Mouse (Mus musculus) intestine, embryonic 16.5 days (tissue): Measurements from ENCODE around the gene Sppl3. TPM values are rescaled to one million over a fixed set of nuclear protein-coding genes. Genes with fewer than 3 reads are reported as not detected.

ENCODE experiments used
- ATAC-seq: fragments of 200-750 bp; cut with Nextera tagmentation; 2 replicates; pipeline ENCODE4 v1.8.0; 2017; ENCODE audit warnings: moderate TSS enrichment, moderate library complexity
- H3K27ac ChIP-seq: fragments of 300-500 bp; sonication (generic); 2 replicates; pipeline ENCODE4 v1.5.1; 2014; ENCODE audit warnings: mild to moderate bottlenecking, low read length
- H3K27me3 ChIP-seq: fragments of 300-500 bp; sonication (generic); replicated peaks from 2 replicates; pipeline ENCODE4 v1.6.1; 2014; ENCODE audit warnings: low read length, control low read depth, mixed read lengths; ENCODE audit not compliant: control insufficient read depth, insufficient read depth
- H3K36me3 ChIP-seq: fragments of 300-500 bp; sonication (generic); 2 replicates; pipeline ENCODE4 v1.6.1; 2014; ENCODE audit warnings: low read length, control low read depth; ENCODE audit not compliant: control insufficient read depth, insufficient read depth
- H3K4me1 ChIP-seq: fragments of 300-500 bp; sonication (generic); 2 replicates; pipeline ENCODE4 v1.6.1; 2014; ENCODE audit warnings: low read length, control low read depth, mixed read lengths; ENCODE audit not compliant: control insufficient read depth, insufficient read depth
- H3K4me2 ChIP-seq: fragments of 300-500 bp; sonication (generic); 2 replicates; pipeline ENCODE4 v1.6.1; 2014; ENCODE audit warnings: low read depth, low read length, control low read depth
- H3K4me3 ChIP-seq: fragments of 300-500 bp; sonication (generic); 2 replicates; pipeline ENCODE4 v1.5.1; 2014; ENCODE audit warnings: mild to moderate bottlenecking, low read length
- H3K9ac ChIP-seq: fragments of 300-500 bp; sonication (generic); 2 replicates; pipeline ENCODE4 v1.6.1; 2014; ENCODE audit warnings: low read depth, low read length
- H3K9me3 ChIP-seq: fragments of 300-500 bp; sonication (generic); 2 replicates; pipeline ENCODE4 v1.6.1; 2016; ENCODE audit warnings: low read length, control low read depth; ENCODE audit not compliant: control insufficient read depth
- WGBS: fragments of 180-500 bp; shearing (Covaris S2); extraction: QIAGEN DNeasy Blood & Tissue Kit; methylation state at CpG from one replicate; pipeline ENCODE4 v1.1.7; 2014; 5-methylcytosine and 5-hydroxymethylcytosine counted together
- polyA plus RNA-seq: library from polyadenylated mRNA; unstranded; fragments of >200 nt; fragmentation: Nextera tagmentation; extraction: Ambion mirVana; gene quantifications from 2 replicates; pipeline ENCODE4 v1.2.1, GENCODE M21; 2015

Gene Sppl3
- polyA plus RNA-seq, 1 experiment from 2014 or later = 8.6 TPM

DNA sequence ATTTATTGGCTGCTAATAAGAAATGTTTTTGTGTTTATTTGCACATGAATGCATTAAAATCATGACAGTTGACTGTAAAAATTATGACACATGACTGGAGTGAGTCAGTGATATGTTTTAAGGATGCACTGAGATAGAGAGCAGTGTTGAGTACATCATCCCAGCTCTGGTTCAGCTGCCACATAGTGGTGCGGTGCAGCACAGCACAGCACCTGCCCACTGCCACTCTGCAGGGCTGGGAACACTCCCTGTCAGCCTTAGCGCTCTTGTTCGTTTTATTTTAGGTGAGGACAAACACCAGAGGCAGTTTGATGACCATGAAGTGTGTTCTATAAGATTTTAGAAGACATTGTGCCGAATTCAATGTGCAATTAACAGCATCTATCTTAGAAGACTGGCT, 15.2 kb downstream of the Sppl3 start:
- Histone ChIP-seq H3K9me3 (no peaks in the 10 kb centered on the region), H3K27ac (no peak overlapping the region), H3K4me3 (no peak overlapping the region), H3K9ac (no peak overlapping the region), H3K4me1 (peaks cover 11% of the 10 kb centered on the region; the same call in 1 of the 2 replicates), H3K4me2 (no peak overlapping the region), H3K27me3 (no peaks in the 10 kb centered on the region), H3K36me3 (no peaks in the 10 kb centered on the region)
- 75% methylated on average over 4 of the region's 4 CpGs for WGBS
- no peak for ATAC-seq

DNA sequence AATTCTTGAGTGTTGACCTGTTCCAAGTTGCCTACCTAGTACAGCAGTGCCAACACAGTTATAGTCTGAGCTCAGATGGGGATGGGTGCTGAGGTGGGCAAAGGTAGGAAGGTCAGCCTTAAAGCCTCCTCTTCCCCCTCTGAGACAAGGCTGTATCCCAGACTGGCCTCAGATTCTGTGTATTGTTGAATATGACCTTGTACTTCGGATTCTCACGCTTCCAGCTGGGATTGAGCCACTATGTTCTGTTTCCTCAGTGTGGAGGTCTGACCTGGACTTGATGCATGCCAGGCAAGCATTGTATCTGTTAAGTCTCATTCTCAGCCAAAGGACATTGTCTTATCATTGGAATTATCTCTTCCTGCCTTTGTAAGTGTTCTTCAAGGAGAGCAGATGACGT, 16.2 kb downstream of the Sppl3 start:
- 69% methylated on average over 3 of the region's 3 CpGs for WGBS
- H3K4me1 ChIP-seq = peaks cover 15% of the 10 kb centered on the region
- H3K9ac ChIP-seq = no peak overlapping the region
- no peak overlapping the region for H3K4me3 ChIP-seq
- H3K27ac ChIP-seq = no peak overlapping the region
- H3K4me2 ChIP-seq = no peak overlapping the region
- H3K9me3 ChIP-seq = no peaks in the 10 kb centered on the region
- no peaks in the 10 kb centered on the region for H3K36me3 ChIP-seq
- ATAC-seq = no peak
- H3K27me3 ChIP-seq = no peaks in the 10 kb centered on the region

DNA sequence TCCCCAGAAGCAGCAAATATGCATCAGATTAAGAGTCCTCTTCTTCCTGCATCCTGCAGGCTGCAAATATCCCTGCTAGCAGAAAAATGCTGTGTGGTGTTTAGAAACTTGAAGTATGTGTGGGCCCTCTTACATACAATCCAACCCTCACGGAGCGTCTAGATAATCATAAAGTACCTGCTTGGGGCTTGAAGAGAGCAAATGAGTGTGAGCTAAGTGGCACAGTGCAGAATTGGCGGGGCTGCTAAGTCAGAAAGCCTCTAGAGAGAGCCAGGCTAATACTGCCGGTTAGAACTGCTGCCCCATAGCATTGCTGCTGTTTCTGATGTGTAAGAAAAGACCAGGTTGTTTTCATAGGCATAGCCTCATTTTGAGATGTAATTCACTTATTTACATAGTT, 18.0 kb downstream of the Sppl3 start:
- H3K27ac ChIP-seq = no peak overlapping the region
- H3K4me3 ChIP-seq = no peak overlapping the region
- no peaks in the 10 kb centered on the region for H3K27me3 ChIP-seq
- no peaks in the 10 kb centered on the region for H3K36me3 ChIP-seq
- no peaks in the 10 kb centered on the region for H3K9me3 ChIP-seq
- no peak overlapping the region for H3K9ac ChIP-seq
- H3K4me1 ChIP-seq = peaks cover 32% of the 10 kb centered on the region
- H3K4me2 ChIP-seq = no peak overlapping the region
- no peak for ATAC-seq
- 84% methylated on average over 4 of the region's 4 CpGs for WGBS

DNA sequence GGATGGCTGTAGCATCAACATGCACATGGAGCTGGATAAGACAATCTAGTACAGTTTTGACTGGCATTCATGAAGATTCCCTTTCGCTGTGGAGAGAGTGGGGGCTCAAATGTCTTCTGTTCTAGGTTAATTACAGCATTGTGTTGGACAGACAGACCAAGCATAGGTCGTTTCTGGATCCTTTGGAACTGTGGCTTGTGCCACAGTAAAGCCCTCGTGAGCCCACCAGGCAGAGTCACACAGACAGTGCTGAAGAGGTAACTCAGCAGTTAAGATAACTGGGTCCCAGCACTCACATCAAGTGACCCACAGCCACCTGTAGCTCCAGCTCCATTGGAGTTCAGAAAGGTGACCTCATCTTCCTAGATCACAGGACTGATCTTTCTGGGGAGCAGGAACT, 18.6 kb downstream of the Sppl3 start:
- Histone ChIP-seq H3K9me3 (no peaks in the 10 kb centered on the region), H3K4me3 (no peak overlapping the region), H3K27ac (no peak overlapping the region), H3K27me3 (no peaks in the 10 kb centered on the region), H3K4me2 (no peak overlapping the region), H3K4me1 (peaks cover 33% of the 10 kb centered on the region), H3K36me3 (no peaks in the 10 kb centered on the region), H3K9ac (no peak overlapping the region)
- 88% methylated on average over 3 of the region's 3 CpGs for WGBS
- ATAC-seq = no peak

DNA sequence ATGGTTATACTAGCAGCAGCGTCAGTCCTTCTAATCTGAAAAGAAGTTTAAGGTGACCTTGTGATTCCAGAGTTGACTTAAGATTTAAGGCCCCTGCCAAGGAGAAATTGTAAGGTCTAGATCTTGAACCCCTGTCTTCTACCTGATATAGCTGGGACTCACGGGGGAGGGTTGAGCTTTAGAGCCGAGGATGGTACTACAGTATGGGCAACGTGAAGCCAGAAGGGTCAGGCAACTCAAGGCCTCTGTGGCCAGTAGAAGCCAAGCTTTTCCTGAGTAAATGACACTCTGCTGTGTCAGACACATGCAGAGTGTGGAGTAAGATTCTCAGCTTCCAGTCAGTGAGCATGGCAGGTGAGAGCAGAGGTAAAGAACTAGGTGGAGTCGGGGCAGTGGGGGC, 20.6 kb downstream of the Sppl3 start:
- H3K9ac ChIP-seq = no peak overlapping the region
- H3K9me3 ChIP-seq = no peaks in the 10 kb centered on the region
- H3K4me3 ChIP-seq = no peak overlapping the region
- H3K4me2 ChIP-seq = no peak overlapping the region
- peaks cover 35% of the 10 kb centered on the region for H3K4me1 ChIP-seq
- no peaks in the 10 kb centered on the region for H3K27me3 ChIP-seq
- 74% methylated on average over 5 of the region's 5 CpGs for WGBS
- no peaks in the 10 kb centered on the region for H3K36me3 ChIP-seq
- ATAC-seq = no peak
- no peak overlapping the region for H3K27ac ChIP-seq

DNA sequence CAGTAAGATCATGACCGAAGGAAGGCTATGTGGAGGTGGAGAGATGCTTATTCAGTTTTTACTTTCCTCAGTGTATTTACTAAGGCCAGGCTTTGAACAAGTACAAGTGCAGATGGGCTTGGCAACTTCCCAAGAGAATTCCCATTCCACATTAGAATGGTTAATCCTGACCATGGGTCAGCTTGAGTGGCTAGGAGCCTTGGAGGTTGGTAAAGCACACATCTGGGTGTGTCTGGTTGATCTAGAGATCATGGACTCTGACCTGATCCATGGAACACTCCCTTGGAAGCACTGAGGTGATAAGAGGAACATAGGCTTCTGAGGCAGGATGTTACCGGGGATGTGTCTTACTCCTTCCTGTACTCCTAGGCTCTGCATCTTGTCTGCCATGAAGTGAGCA, 21.7 kb downstream of the Sppl3 start:
- H3K9me3 ChIP-seq = no peaks in the 10 kb centered on the region
- no peaks in the 10 kb centered on the region for H3K27me3 ChIP-seq
- no peaks in the 10 kb centered on the region for H3K36me3 ChIP-seq
- peaks cover 31% of the 10 kb centered on the region for H3K4me1 ChIP-seq
- 73% methylated on average over 2 of the region's 2 CpGs for WGBS
- H3K4me3 ChIP-seq = no peak overlapping the region
- no peak overlapping the region for H3K27ac ChIP-seq
- H3K9ac ChIP-seq = no peak overlapping the region
- ATAC-seq = peak; percentile 91
- H3K4me2 ChIP-seq = no peak overlapping the region

DNA sequence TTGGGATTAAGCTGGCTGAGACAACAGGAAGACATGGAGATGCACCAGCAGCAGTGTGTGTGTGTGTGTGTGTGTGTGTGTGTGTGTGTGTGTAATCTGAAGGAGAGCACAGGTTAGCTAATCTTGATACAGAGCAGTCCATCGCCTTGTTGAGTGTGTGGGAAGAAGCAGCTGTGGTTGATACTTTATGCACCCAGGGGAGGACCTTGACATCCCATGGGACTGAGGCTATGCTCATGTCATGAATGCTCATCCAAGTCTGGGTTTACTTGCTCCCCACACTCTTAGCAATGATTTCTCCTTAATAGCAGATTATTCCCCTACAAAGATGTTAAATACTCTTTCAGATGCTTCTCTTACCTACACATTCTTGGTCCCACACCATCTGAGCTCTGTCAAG, 24.3 kb downstream of the Sppl3 start:
- H3K4me3 ChIP-seq = no peak overlapping the region
- ATAC-seq = no peak
- no peak overlapping the region for H3K9ac ChIP-seq
- H3K27ac ChIP-seq = no peak overlapping the region
- peaks cover 26% of the 10 kb centered on the region for H3K4me1 ChIP-seq
- H3K27me3 ChIP-seq = no peaks in the 10 kb centered on the region
- no peak overlapping the region for H3K4me2 ChIP-seq
- no peaks in the 10 kb centered on the region for H3K36me3 ChIP-seq
- WGBS = 94% methylated on average over 1 of the region's 1 CpGs
- H3K9me3 ChIP-seq = no peaks in the 10 kb centered on the region

DNA sequence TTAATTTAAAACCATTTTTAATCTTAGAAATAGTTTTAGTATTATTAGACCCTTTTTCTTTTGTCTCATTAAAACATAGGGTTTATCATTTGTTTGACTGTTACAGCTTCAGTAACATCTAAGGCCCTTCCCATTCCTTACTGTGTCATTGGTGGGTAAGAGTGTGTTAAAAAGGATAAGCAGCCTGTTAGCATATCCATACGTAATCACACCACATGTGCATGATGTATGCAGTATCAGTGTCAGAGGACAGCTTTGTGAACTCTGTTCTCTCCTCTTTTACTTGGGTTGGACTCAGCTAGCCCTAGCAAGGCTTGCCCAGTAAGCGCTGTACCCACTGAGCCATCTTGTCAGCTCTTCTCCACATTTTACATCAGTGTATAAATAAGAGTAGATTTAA, 26.2 kb downstream of the Sppl3 start:
- no peak for ATAC-seq
- H3K4me3 ChIP-seq = no peak overlapping the region
- WGBS = 77% methylated on average over 2 of the region's 2 CpGs

DNA sequence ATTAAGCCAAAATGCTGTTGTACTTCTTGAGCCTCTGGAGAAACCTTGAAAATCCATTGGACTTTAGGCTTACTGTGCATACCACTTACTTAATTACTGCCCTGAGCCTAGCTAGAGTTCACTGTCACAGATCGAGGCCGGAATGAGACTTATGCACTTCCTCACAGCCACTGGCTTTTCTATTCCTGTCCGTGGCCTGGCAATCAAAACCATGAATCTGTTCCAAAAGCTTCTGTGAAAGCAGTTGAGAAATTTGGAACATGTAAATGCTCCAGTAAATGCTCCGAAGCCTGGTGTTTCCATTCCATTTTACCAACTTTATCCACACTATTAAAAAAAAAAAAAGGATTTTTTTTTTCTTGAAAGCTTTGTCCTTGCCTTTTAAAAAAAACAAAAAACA, 29.8 kb downstream of the Sppl3 start:
- ATAC-seq = no peak
- Histone ChIP-seq H3K4me3 (no peak overlapping the region), H3K4me1 (0 out of 2 replicates have a peak, but pooled peaks cover 3% of the 10 kb centered on the region), H3K4me2 (no peak overlapping the region), H3K27ac (no peak overlapping the region), H3K9ac (no peak overlapping the region), H3K36me3 (no peaks in the 10 kb centered on the region), H3K27me3 (no peaks in the 10 kb centered on the region), H3K9me3 (no peaks in the 10 kb centered on the region)
- 61% methylated on average over 4 of the region's 4 CpGs for WGBS

More for the DNA sequence above, 26.2 kb downstream of the Sppl3 start:
- Histone ChIP-seq H3K36me3 (no peaks in the 10 kb centered on the region), H3K4me2 (no peak overlapping the region), H3K4me1 (peaks cover 20% of the 10 kb centered on the region), H3K27ac (no peak overlapping the region), H3K9me3 (no peaks in the 10 kb centered on the region), H3K27me3 (no peaks in the 10 kb centered on the region), H3K9ac (no peak overlapping the region)

DNA sequence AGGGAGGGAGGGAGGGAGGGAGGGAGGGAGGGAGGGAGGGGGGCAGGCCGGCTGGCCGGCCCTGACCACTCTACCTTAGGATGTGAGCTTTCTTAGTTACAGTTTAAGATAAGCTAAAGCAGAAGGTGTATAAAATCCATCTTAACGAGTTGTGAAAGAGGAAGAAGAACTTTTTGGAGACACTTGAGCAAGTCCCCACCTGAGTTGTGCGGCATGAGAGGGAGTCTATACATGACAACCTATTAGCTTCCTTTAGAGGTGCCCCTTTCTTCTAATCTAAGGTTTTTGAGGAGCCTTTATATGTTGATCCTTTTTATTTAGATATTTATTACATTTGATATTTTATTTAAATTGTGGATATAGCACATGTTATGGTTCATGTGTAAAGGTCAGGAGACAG, 32.7 kb downstream of the Sppl3 start:
- Histone ChIP-seq H3K4me3 (no peak overlapping the region), H3K4me1 (peaks cover 7% of the 10 kb centered on the region; the same call in 1 of the 2 replicates), H3K36me3 (no peaks in the 10 kb centered on the region), H3K27ac (no peak overlapping the region), H3K27me3 (no peaks in the 10 kb centered on the region), H3K9ac (no peak overlapping the region), H3K4me2 (no peak overlapping the region), H3K9me3 (no peaks in the 10 kb centered on the region)
- ATAC-seq = no peak
- 93% methylated on average over 4 of the region's 4 CpGs for WGBS
